Comparison of ENCODE assay signal across 27 mouse cellular contexts in genomic region chr16:36505913-36506312, GRCm38 (mm10). TPM values are rescaled to one million over a fixed set of nuclear protein-coding genes. Genes with fewer than 3 reads are reported as not detected.
DNase-seq lines count a peak whose midpoint lies in the region; ATAC-seq and TF ChIP-seq lines count a peak whose summit lies in the region.
"Had no signal": no experiment of that assay in that cellular context is flagged by ENCODE, and none has a peak within 500 bp of the region (broad histone marks: within the 10 kb centered on the region; RNA-seq: fewer than 3 reads in every experiment).

No protein-coding gene starts in this region.

- no peaks in the 10 kb centered on the region for H3K9me3 ChIP-seq in hindbrain, postnatal 0 days (ENCODE audit: low read length)
- H3K9me3 ChIP-seq in hindbrain, embryonic 11.5 days (ENCODE audit: control insufficient read depth, low read length): no peaks in the 10 kb centered on the region
- H3K9me3 ChIP-seq in midbrain, embryonic 15.5 days: no peaks in the 10 kb centered on the region
- no peaks in the 10 kb centered on the region for H3K9me3 ChIP-seq in midbrain, embryonic 11.5 days (ENCODE audit: control insufficient read depth, low read length)
- H3K9me3 ChIP-seq: forebrain, embryonic 12.5 days; heart, embryonic 13.5 days; limb, embryonic 13.5 days; liver, embryonic 13.5 days had no signal

- H3K27me3 ChIP-seq in hindbrain, postnatal 0 days (ENCODE audit: insufficient read depth, low read length): no peaks in the 10 kb centered on the region
- no peaks in the 10 kb centered on the region for H3K27me3 ChIP-seq in hindbrain, embryonic 11.5 days (ENCODE audit: control insufficient read depth, insufficient read depth, low read length)
- H3K27me3 ChIP-seq in midbrain, embryonic 15.5 days (replicated peaks): no peaks in the 10 kb centered on the region
- H3K27me3 ChIP-seq in midbrain, embryonic 11.5 days (ENCODE audit: control insufficient read depth, insufficient read depth, low read length): no peaks in the 10 kb centered on the region
- H3K27me3 ChIP-seq in splenic B cell, adult 2 months (ENCODE audit: control insufficient read depth, insufficient read depth, low read length, poor library complexity, severe bottlenecking): no peaks in the 10 kb centered on the region
- H3K27me3 ChIP-seq: forebrain, embryonic 12.5 days; heart, embryonic 13.5 days; limb, embryonic 13.5 days; liver, embryonic 13.5 days had no signal

- no peaks in the 10 kb centered on the region for H3K4me1 ChIP-seq in hindbrain, postnatal 0 days (ENCODE audit: insufficient read depth, low read length)
- no peaks in the 10 kb centered on the region for H3K4me1 ChIP-seq in hindbrain, embryonic 11.5 days (replicated peaks; ENCODE audit: control insufficient read depth, insufficient read depth, low read length)
- no peaks in the 10 kb centered on the region for H3K4me1 ChIP-seq in midbrain, embryonic 15.5 days
- no peaks in the 10 kb centered on the region for H3K4me1 ChIP-seq in midbrain, embryonic 11.5 days (ENCODE audit: control insufficient read depth, insufficient read depth, low read length)
- H3K4me1 ChIP-seq: forebrain, embryonic 12.5 days; heart, embryonic 13.5 days; limb, embryonic 13.5 days; liver, embryonic 13.5 days had no signal

- WGBS in hindbrain, postnatal 0 days: 42% methylated on average over 4 of the region's 4 CpGs
- WGBS in hindbrain, embryonic 11.5 days: 57% methylated on average over 4 of the region's 4 CpGs
- WGBS in midbrain, embryonic 15.5 days: 56% methylated on average over 4 of the region's 4 CpGs
- 66% methylated on average over 4 of the region's 4 CpGs for WGBS in midbrain, embryonic 11.5 days

- H3K36me3 ChIP-seq in hindbrain, postnatal 0 days (ENCODE audit: insufficient read depth, low read length): no peaks in the 10 kb centered on the region
- H3K36me3 ChIP-seq in hindbrain, embryonic 11.5 days (ENCODE audit: control insufficient read depth, insufficient read depth, low read length): no peaks in the 10 kb centered on the region
- no peaks in the 10 kb centered on the region for H3K36me3 ChIP-seq in midbrain, embryonic 15.5 days (replicated peaks)
- no peaks in the 10 kb centered on the region for H3K36me3 ChIP-seq in midbrain, embryonic 11.5 days (ENCODE audit: control insufficient read depth, insufficient read depth, low read length)
- no peaks in the 10 kb centered on the region for H3K36me3 ChIP-seq in splenic B cell, adult 2 months (ENCODE audit: control insufficient read depth, insufficient read depth, low read length, poor library complexity, severe bottlenecking)
- H3K36me3 ChIP-seq: forebrain, embryonic 12.5 days; heart, embryonic 13.5 days; limb, embryonic 13.5 days; liver, embryonic 13.5 days had no signal

- no peak overlapping the region for H3K27ac ChIP-seq in hindbrain, postnatal 0 days
- H3K27ac ChIP-seq in hindbrain, embryonic 11.5 days (ENCODE audit: low read depth, low read length): no peak overlapping the region
- no peak overlapping the region for H3K27ac ChIP-seq in midbrain, embryonic 15.5 days
- no peak overlapping the region for H3K27ac ChIP-seq in midbrain, embryonic 11.5 days (ENCODE audit: low read depth, low read length)
- H3K27ac ChIP-seq: forebrain, embryonic 12.5 days; heart, embryonic 13.5 days; limb, embryonic 13.5 days; liver, embryonic 13.5 days had no signal

- peak; percentile 66 for TF ChIP-seq CTCF in hindbrain, postnatal 0 days (IDR thresholded peaks at IDR 0.05; ENCODE audit: low read depth)

- H3K9ac ChIP-seq in hindbrain, postnatal 0 days (replicated peaks; ENCODE audit: low read length): no peak overlapping the region
- H3K9ac ChIP-seq in hindbrain, embryonic 11.5 days (ENCODE audit: low read depth, low read length): no peak overlapping the region
- H3K9ac ChIP-seq in midbrain, embryonic 15.5 days: no peak overlapping the region
- no peak overlapping the region for H3K9ac ChIP-seq in midbrain, embryonic 11.5 days (ENCODE audit: low read length)
- H3K9ac ChIP-seq: forebrain, embryonic 12.5 days; heart, embryonic 13.5 days; limb, embryonic 13.5 days; liver, embryonic 13.5 days had no signal

- H3K4me3 ChIP-seq in hindbrain, postnatal 0 days (ENCODE audit: low read length): no peak overlapping the region
- no peak overlapping the region for H3K4me3 ChIP-seq in hindbrain, embryonic 11.5 days (ENCODE audit: low read depth, low read length)
- no peak overlapping the region for H3K4me3 ChIP-seq in midbrain, embryonic 15.5 days
- H3K4me3 ChIP-seq in midbrain, embryonic 11.5 days (ENCODE audit: low read depth, low read length): no peak overlapping the region
- H3K4me3 ChIP-seq: forebrain, embryonic 12.5 days; heart, embryonic 13.5 days; limb, embryonic 13.5 days; liver, embryonic 13.5 days had no signal

- peak; percentile 69 for DNase-seq in hindbrain, postnatal 0 days (ENCODE audit: low spot score)
- no peak for DNase-seq in hindbrain, embryonic 11.5 days (ENCODE audit: low spot score)
- DNase-seq in midbrain, embryonic 11.5 days (ENCODE audit: low spot score, missing footprints): no peak
- peak; percentile 6 for DNase-seq in brain, adult 2 months (ENCODE audit: low read depth, low spot score)
- DNase-seq in splenic B cell, adult 2 months (ENCODE audit: low read depth, low spot score): peak; percentile 20
- no peak for DNase-seq in cerebellum, adult 11-12 months
- no peak for DNase-seq in adrenal gland, adult (ENCODE audit: inconsistent age in 2 of 2, low spot score in 1 of 2)
- DNase-seq: adrenal gland, postnatal 10 days; cerebellum, adult 11 months; cerebellum, postnatal 25 days; gastrocnemius, postnatal 14 days; heart, adult 18-20 months; kidney, postnatal 4 days; liver, embryonic 13.5 days; right cerebral cortex, postnatal 25 days had no signal

- H3K4me2 ChIP-seq in hindbrain, postnatal 0 days (ENCODE audit: low read depth, low read length): no peak overlapping the region
- H3K4me2 ChIP-seq in hindbrain, embryonic 11.5 days (replicated peaks; ENCODE audit: low read depth, low read length): no peak overlapping the region
- no peak overlapping the region for H3K4me2 ChIP-seq in midbrain, embryonic 15.5 days
- H3K4me2 ChIP-seq in midbrain, embryonic 11.5 days: no peak overlapping the region
- H3K4me2 ChIP-seq: forebrain, embryonic 12.5 days; heart, embryonic 13.5 days; limb, embryonic 13.5 days; liver, embryonic 13.5 days had no signal

- no peak for ATAC-seq in hindbrain, postnatal 0 days
- no peak for ATAC-seq in hindbrain, embryonic 11.5 days (ENCODE audit: low FRiP score)
- 0 out of 2 replicates have a peak, but pooled peaks have one; percentile 20 for ATAC-seq in midbrain, embryonic 15.5 days (replicated peaks)
- no peak for ATAC-seq in midbrain, embryonic 11.5 days (ENCODE audit: low FRiP score)

RNA-seq across cellular contexts. Expression of gene Stfa3, which starts 50.7 kb away (rescaled TPM):
- not detected in 2 replicates for total RNA-seq in hindbrain, postnatal 0 days (2014; rRNA removed)
- not detected in 2 replicates for polyA plus RNA-seq in hindbrain, postnatal 0 days (2015; fragmentation: Nextera tagmentation; extraction: Ambion mirVana)
- not detected in 2 replicates for polyA plus RNA-seq in hindbrain, embryonic 11.5 days (2014; fragmentation: Nextera tagmentation; extraction: Ambion mirVana)
- not detected in 2 replicates for polyA plus RNA-seq in midbrain, embryonic 15.5 days (2015; fragmentation: Nextera tagmentation; extraction: Ambion mirVana)
- not detected in 2 replicates for polyA plus RNA-seq in midbrain, embryonic 11.5 days (2014; fragmentation: Nextera tagmentation; extraction: Ambion mirVana)
- total RNA-seq: gastrocnemius, postnatal 14 days; heart, adult 18-20 months; heart, postnatal 25 days; layer of hippocampus, postnatal 14 days; left cerebral cortex, postnatal 14 days; monocyte, adult 5-6 weeks had no signal
- polyA plus RNA-seq: forebrain, embryonic 12.5 days; kidney, embryonic 14.5 days; neural tube, embryonic 11.5 days; spleen, adult 2 months had no signal

RNA-seq across cellular contexts. Expression of gene Casr, which starts 56.0 kb away (rescaled TPM):
- 0.72 and 1.9 TPM in 2 replicates for total RNA-seq in hindbrain, postnatal 0 days (2014; rRNA removed)
- 0.13 and 0.24 TPM in 2 replicates for polyA plus RNA-seq in hindbrain, postnatal 0 days (2015; fragmentation: Nextera tagmentation; extraction: Ambion mirVana)
- polyA plus RNA-seq in hindbrain, embryonic 11.5 days (2014; fragmentation: Nextera tagmentation; extraction: Ambion mirVana): not detected in 2 replicates
- polyA plus RNA-seq in midbrain, embryonic 15.5 days (2015; fragmentation: Nextera tagmentation; extraction: Ambion mirVana): 0.13 and 0.18 TPM in 2 replicates
- polyA plus RNA-seq in midbrain, embryonic 11.5 days (2014; fragmentation: Nextera tagmentation; extraction: Ambion mirVana): 0.20 TPM in 1 of 2 replicates, not detected in the other
- total RNA-seq: heart, adult 18-20 months; heart, postnatal 25 days; megakaryocyte progenitor cell, adult 5-6 weeks; monocyte, adult 5-6 weeks had no signal
- polyA plus RNA-seq: liver, embryonic 13.5 days; neural tube, embryonic 11.5 days had no signal

Comparison
In these comparisons a context has a peak if more than half of its experiments do, and no peak if none do; other contexts are left out.
1. DNase-seq: peak in hindbrain, postnatal 0 days (single experiment), brain, adult 2 months (single experiment) and splenic B cell, adult 2 months (single experiment); none in hindbrain, embryonic 11.5 days (single experiment), midbrain, embryonic 11.5 days (single experiment), cerebellum, adult 11-12 months (single experiment) and adrenal gland, adult (0 of 2).